Mouse (Mus musculus) ZHBTc4 (cell line): Measurements from ENCODE around the gene Gcg.
A peak's percentile ranks its signal among the peaks of the same experiment; 100 is the strongest.

Experiments
- DNase-seq: peaks from one replicate; pipeline ENCODE4 v3.0.0-alpha.2; 2011; ENCODE audit warnings: low read depth, low spot score

Gene Gcg

DNA sequence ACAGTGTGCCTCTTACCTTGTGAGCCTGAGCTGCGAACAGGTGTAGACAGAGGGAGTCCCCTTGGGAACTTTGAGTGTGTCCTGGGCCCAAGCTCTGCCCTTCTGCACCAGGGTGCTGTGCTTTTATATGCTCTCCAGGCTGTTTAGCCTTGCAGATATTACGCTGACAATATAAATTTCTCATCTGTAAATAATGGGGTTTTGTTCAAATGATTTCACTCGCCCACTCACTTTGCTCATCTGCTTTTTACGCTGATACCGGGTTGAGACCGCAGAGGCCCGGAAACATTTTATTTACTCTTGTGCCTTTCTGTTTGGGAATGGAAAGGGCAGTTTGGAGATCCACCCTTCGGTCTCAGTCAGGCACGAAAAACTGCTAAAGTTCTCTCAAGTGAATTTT lies at the start of gene Gcg:
TSS of gene Gcg (minus strand) at position 101 of the 400 bp plus-strand sequence.
- DNase-seq: no peak

DNA sequence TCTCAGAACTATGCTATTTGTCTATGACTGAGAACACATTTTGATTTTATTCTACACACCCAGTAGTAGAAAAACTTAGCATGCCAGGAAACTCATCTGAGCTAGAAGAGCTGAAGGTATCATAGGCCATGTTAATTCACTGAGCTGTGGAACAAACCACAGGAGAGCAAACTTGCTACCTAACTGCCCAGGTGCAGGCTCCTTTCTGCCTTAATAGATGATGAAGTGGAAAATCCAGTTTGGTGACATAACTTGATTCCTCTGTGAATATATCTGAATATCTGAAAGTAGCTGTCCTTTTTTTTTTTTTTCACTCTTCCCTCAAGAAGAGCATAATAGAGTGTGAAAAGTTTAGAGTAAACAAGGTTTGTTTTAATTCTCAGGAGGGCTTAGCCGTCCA lies 47.6 kb upstream of the Gcg start:
- DNase-seq: no peak

DNA sequence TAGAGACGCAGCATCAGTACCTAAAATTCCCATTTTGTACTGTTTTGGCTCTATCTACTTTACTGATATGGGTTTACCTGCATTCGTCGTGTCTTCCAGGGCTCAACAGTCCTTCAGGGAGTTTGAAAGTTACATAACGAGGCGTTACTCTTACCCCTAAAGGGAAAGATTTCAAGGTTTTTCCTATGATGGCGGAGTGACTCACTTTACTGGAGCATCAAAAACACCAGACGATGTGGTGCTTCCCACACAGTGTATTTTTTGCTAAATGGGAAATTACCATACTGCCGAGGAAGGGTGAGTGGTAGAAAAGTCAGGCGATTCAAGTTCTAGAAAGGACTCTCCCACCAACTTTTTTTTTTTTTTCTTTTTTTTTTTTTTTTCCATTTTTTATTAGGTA lies 42.9 kb upstream of the Gcg start:
- DNase-seq: no peak

DNA sequence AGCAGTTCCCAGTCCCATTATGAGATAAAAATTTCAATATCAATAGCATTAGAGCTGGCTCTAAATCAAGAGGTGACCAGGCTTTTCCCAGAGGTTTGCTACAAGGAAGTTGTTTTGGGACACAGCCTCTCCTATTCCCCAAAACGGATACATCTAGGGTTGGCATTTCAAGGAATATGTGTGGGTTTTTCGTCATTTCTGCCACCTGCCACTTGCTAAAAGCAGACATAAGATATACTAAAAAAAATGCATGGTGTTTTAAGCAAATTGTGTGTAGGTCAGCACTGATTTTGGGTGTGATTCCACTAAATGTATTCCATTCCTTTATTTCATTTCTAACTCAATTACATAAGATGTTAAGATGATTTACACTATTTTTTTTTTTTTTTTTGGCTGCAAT lies 34.3 kb upstream of the Gcg start:
- DNase-seq: no peak

DNA sequence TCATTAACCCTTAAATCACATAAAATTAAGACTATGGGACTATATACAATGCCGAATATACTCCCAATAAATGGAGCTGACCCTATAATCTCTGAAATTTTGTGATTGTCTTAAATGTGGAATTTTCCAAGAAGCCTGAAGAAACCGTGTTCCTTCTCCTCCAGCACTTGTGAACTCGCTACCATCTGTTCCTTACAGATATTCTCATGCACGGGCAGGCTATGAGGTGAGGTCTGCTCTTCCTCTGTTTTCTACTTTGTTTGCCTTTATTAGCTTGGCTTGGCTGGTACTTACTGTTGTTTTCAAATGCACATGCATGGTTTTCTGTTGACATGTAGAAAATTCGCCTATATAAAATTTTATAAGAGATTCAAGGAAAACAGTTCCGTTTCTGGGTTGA lies 31.0 kb upstream of the Gcg start:
- DNase-seq: no peak

DNA sequence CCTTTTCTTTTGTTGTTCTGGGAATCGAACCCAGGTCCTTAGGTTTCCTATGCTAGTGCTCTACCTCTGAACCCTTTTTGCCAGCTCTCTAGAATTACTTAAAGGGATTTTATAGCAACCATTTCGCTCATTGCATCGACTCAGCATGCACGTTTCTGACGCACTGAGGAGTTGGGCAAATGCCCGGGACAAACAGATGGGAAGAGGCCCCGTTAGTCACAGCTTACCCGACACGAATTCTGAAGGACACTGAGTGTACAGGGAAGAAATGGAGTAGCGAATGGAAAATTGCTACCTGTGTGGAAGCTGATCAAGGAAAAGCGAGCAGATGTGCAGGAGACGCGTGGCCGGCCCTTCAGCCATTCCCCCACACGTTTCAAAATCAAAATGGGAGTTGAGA lies 30.0 kb upstream of the Gcg start:
- no peak for DNase-seq

DNA sequence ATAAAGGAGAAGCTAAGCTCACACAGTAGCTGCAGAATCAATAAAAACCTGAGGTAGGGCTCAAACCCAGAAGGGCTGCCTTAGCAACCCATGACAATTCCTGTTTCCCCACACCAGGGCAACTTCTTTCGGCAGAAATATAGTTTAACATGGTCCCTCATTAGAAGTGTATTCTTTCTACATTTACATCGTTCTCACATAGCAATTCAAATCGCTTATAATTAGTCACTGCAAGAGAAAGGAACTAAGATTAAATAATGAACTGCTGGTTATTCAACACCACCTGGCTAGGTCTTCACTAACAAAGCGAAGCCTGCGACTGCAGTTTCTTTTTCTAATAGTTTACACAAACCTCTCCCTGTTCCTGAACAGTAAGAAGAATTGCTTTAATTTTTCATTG lies 23.7 kb upstream of the Gcg start:
- no peak for DNase-seq

DNA sequence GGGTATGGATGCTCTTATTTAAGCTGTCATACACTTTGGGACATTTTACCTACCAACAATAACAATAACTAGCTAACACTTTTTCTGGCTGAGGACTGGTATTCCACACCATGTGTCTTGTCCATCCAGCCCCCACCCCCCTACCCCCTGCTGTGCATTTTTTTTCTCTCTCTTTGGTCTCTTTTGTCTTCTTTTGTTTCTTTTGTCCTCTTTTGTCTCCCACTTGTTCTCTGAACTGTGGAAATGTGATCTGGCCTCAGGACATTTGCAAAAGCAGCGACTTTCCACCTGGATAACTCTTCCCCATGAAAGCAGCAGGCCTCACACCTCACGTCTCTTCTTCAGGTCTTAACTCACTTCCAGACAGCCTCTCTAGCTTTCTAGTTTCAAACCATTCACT lies 23.0 kb upstream of the Gcg start:
- peak; percentile 62 for DNase-seq

DNA sequence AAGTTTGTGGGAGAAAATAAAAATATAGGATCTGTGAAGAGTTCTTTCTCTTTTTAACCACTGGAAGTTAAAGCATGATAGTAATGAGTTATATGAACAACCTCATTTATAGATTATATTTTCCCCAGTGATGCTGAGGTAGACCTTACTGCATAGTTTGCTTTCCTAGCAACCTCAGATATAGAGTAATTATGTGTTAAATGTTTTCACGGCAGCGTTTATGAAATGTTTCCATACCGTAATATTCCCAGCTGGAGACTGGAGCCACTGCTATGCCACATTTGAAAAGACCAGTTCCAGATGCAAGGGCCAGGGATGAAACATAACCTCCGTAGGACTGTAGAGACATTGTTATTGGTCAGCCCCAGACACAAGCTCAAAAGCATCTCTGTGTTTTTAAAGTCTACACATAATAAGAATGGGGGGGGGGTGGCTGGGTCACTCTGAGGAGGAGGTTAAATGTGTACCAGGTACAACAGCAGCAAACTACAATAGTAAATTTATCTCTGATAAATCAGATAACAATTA lies 20.9 kb upstream of the Gcg start:
- DNase-seq: no peak

DNA sequence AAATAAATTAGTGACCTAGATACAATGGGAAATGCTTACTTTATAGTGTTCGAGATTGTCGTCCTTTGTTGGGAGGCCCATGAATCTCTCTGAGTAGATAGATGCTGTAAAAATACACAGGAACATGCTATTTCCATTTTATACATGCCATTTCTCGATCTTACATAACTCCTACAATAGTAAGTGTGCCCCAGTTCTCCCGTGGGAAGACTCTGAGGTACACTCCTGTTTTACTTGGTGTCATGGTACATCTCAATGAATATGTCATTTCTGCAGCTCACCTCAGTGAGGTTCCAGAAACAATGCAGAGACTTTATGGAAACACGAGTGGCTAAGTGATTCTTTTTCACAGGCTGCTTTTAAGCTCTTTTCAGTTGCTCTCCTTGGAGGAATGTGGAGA lies 19.9 kb upstream of the Gcg start:
- DNase-seq: no peak

DNA sequence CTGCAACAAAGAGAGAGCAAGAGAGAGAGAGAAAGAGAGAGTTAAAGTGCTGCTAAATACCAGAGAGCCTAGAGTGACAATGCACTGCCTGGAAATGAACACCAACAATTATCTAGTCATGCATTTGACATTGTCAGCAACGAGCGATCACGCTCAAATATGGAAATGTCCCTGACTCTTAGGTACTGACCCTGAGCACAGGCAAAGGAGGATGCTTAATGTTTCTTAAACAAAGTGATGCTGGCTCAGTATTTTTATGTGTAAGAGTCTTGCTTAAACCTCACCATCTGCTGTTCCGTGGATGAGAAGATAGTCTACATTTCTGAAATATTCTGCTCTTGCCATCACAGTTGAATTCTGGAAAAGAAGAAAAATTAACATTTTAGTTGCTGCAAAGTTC lies 19.1 kb upstream of the Gcg start:
- DNase-seq: no peak

DNA sequence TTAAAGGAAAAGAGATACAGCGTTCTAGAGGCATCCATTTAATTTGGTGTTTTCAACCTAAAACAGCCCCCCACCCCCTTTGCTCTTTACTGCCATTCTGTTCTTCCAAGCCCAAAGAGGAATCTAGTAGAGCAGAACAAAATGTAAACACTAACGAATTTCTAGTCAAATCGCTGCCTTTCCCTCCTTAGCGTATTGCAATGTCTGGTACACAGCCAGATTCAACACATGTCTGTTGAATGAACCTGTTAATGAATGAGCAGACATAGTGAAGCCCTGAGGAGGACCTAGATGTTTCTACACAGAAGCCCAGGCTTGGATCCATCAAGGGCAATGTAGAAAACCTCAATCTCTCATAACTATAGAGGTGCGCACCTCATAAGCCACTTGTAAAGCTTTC lies 15.4 kb upstream of the Gcg start:
- DNase-seq: no peak

DNA sequence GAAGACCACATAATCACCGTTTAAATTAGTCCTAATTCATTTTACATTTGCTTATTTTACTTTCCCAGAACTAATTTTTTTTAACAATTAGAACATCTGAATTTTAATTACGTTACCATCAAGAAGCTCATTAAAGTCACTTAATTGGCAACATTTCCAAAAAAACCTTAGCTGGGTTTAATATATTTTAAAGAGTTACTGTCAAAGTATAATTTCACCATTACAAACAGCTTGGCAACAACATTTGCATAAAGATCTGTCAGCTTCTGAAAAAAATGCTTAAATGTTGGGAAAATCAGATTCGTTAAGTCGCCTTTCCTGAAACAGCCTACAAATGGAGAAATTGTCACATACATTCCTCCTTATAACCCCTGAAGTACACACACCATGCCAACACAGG lies 14.6 kb upstream of the Gcg start:
- DNase-seq: no peak

DNA sequence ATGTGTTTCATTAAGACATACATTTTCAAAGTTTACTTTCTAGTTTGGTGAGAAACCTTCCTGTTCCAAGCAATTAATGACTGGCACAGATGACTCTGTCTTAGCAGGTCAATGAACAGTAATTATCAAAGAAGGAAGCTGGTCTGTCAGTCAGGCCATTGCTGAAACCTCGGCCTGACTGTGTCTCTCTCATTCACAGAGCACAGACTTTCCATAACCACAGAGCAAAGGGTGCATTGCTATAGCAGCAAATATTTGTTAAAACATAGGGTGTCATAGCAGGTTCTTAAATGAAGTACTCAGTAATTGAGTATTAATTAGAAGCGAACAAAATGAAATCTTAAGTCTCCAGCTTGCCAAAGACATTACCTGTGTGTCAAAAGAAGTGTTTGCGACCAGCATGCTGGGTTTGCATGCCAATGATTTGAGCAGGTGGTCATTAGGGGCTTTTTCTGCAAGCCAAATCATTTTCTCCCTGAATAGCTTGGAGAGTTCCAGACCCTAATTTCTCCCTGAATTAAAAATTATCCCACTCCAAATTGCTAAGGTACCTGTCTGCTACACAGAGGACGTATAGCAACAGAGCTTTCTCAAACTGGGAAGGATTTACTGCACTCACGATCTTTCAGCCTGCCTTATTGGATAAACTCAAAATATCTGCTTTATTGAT lies 14.0 kb upstream of the Gcg start:
- no peak for DNase-seq

DNA sequence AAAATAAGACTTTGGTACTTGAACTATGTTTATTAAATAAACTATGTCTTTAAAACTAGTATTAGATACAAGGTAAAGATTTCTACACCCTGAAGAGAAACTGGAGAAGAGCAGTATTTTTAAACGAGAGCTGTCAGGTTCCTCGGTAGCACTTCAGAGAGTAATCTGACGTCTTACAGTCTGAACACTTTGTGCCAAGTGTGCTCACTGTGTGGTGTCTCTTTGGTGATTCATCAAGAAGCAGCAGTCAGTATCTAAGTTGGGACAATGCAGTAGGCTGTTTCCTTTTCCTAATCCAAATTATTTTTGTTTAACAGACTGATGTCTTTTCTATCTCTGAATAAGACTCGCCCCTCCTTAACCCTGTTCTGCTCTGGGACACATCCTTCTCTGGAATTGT lies 12.0 kb upstream of the Gcg start:
- DNase-seq: no peak

DNA sequence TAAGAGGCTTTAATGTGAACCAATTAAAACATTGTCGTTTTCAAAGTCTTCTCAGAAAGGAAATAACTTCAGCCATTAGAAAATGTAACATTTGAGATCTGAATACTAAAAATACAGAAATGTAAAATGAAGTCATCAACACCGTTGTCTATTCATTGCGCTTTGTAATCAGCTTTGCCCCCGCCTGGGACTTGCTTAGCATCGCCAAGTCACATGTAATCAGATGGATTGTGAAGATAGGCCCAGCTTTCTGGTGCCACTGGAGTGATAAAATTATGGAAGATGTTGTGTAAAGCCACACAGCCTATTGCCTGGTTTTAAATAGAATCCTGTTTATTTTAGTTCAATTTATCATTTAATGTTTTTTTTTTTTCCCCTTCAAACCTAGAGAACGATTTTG lies 6.4 kb upstream of the Gcg start:
- no peak for DNase-seq

DNA sequence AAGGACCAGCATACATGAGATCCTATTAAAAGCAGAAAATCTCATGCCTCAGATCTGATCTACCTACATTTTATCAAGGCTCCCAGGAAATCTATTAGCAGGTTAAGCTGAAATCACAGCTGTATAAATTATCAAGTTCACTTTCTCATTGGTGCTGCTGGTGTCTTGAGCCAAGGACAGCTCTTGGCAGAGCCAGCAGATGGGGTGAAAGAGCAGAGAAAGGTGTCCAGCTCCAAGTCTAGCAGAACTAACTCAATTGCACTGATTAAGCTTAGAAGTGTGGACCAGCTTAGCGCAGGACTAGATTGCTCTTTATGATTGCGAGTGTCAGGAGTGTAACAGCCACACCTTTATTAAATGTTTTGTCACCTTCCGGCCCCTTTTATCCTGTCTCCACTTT lies 1.5 kb upstream of the Gcg start:
- DNase-seq: no peak

DNA sequence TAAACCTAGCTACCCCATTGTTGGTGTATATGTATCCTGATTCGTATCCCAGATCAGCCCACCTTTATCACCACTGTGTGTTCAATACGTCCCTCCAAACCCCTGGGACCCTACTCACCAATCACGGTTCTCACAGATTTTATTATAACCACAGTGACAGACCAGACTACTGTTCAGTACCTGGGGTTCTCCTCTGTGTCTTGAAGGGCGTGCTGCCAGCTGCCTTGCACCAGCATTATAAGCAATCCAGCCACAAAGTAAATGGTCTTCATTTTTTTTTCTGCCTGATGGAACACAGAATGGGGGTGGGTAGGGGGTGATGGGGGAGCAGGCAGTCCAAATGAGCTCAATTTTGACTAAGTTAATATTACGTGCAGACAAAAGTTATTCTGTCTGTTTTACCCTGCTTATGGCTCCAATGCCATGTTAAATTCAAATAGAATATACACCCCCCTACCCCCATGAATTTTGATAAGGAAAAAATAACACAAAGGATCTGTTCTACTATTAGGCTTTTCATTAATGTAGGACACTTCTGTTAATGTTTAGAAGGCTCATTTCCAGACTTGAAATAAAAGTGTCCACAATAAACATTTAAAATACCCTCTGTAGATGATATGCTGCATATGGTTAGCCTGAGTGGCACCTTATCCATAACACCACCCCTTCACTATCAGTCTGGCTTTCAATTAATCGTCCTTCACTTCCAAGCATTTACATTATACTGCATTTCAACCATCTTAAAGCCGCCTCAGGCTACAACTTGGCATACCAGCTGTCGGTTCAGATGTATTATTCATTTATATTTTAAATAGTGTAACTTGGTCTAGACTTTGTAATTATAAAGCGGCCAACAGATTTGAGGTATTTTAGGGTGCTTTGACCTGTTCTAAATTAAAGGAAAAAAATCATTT lies 2.9 kb downstream of the Gcg start:
- DNase-seq: no peak

DNA sequence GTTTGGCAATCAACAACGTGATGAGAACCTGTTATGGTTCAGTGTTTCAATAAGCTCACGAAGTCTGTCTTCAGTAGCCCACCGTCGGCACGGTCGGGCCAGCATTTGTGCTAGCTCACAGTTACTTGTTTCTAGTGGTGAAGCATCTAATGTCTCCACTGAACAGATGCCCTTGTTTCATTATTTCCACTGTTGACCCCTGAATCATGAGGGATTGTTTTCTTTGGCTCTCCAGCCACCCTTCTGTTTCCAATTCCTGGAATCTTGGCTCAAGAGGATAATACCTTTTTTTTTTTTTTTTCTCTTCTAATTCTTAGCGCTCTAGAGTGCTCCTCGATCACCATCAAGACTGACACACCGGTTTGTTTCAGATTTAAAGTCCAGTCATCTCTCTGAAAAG lies 13.9 kb downstream of the Gcg start:
- no peak for DNase-seq

DNA sequence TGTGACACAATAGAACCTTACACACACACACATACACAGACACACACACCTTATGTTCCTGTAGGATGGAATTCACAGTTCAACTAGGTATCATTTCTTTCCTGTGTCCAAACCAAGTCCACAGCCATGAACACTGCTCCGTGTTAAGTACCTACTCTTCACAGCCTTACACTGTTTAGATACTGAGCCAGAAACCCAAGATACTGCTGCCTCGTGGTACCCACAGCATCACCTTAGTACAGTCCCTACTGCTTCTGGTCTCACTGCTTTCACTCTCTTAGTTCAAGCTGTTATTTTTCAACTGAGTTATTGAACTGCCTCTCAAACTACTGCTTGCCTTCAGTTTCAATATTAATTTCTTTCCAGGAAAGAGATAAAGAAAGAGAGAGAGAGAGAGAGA lies 20.2 kb downstream of the Gcg start:
- DNase-seq: no peak

DNA sequence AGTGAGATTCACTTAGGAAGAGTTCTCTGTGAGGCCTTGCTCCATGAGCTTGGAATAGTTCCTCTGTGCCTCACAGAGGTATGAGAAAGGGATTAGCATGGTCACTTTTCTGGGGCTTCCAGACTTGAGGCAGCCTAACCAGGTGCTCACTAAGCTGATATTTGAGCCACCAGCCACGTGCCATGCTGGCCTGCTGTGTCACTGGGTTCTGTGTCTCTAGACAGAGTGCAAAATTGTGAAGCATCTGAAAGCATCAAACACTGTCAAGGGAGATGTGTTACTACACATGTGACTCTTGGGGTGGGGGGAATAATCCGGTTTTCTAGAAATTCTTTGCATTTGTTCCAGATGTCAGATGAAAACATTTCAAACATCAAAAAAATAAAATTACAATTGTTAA lies 21.3 kb downstream of the Gcg start:
- no peak for DNase-seq

DNA sequence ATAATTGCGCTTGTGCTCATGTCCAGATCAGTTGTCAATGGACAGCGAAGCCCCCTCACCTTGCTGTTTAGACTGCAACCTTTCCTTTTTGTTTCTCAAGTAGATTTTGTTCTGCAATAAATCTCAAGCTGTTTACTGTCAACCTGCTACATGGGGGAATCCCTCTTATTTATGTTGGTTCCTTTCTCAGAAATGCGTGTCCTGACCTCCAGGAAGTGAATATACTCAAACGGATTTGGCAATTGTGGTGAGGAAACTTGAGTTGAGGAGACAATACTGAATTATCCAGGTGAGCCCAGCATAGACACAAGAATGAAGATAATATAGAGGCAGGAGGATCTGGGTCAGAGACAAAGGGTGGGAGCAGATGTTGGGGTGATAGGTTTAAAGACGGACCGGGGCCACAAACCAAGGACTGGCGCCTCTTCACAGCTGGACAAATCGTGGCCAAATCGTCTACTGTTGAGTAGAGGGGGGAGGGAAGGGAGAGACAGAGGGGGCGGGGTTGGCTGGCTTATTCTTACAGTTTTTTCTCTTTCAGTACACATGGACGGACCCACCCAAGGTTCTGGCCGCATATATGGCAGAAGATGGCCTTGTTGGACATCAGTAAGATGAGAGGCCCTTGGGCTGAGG lies 22.5 kb downstream of the Gcg start:
- DNase-seq: no peak
